Mouse (Mus musculus): ENCODE data around the gene Gm28230.

Gm28230 gene

GRCm38 (mm10) chr2:74722949-74723348 lies 3.6 kb upstream of the Gm28230 start:
- DNase-seq (ENCODE audit: low read depth, low spot score), result no peak

GRCm38 (mm10) chr2:74724244-74725015 lies 2.1 kb upstream of the Gm28230 start:
- DNase-seq (ENCODE audit: low read depth, low spot score), result no peak

GRCm38 (mm10) chr2:74725171-74725570 lies 1.4 kb upstream of the Gm28230 start:
- DNase-seq (ENCODE audit: low read depth, low spot score), result no peak

GRCm38 (mm10) chr2:74726973-74727639 lies 578 bp downstream of the Gm28230 start:
- no peak for DNase-seq (ENCODE audit: low read depth, low spot score)

- no peak for DNase-seq (ENCODE audit: low read depth, low spot score)
Measured at GRCm38 (mm10) chr2:74727640-74728302, 1.2 kb downstream of the Gm28230 start.

GRCm38 (mm10) chr2:74728303-74728680 lies 1.8 kb downstream of the Gm28230 start:
- no peak for DNase-seq (ENCODE audit: low read depth, low spot score)

GRCm38 (mm10) chr2:74730331-74730730 lies 3.8 kb downstream of the Gm28230 start:
- DNase-seq (ENCODE audit: low read depth, low spot score), result no peak

- no peak for DNase-seq (ENCODE audit: low read depth, low spot score)
Measured at GRCm38 (mm10) chr2:74731055-74731454, 4.5 kb downstream of the Gm28230 start.

GRCm38 (mm10) chr2:74731799-74732512 lies 5.4 kb downstream of the Gm28230 start:
- no peak for DNase-seq (ENCODE audit: low read depth, low spot score)

- no peak for DNase-seq (ENCODE audit: low read depth, low spot score)
Measured at GRCm38 (mm10) chr2:74732513-74733316, 6.2 kb downstream of the Gm28230 start.

GRCm38 (mm10) chr2:74733317-74733661 lies 6.8 kb downstream of the Gm28230 start:
- peak; percentile 87 for DNase-seq (ENCODE audit: low read depth, low spot score)

- DNase-seq (ENCODE audit: low read depth, low spot score), result no peak
Measured at GRCm38 (mm10) chr2:74733765-74734164, 7.2 kb downstream of the Gm28230 start.

- DNase-seq (ENCODE audit: low read depth, low spot score), result peak; percentile 91
Measured at GRCm38 (mm10) chr2:74734451-74734850, 7.9 kb downstream of the Gm28230 start.

GRCm38 (mm10) chr2:74734996-74735811 lies 8.7 kb downstream of the Gm28230 start:
- DNase-seq (ENCODE audit: low read depth, low spot score), result no peak

- DNase-seq (ENCODE audit: low read depth, low spot score), result no peak
Measured at GRCm38 (mm10) chr2:74735851-74736687, 9.5 kb downstream of the Gm28230 start.

- DNase-seq (ENCODE audit: low read depth, low spot score), result no peak
Measured at GRCm38 (mm10) chr2:74736688-74737577, 10.4 kb downstream of the Gm28230 start.

GRCm38 (mm10) chr2:74737578-74738070 lies 11.1 kb downstream of the Gm28230 start:
- no peak for DNase-seq (ENCODE audit: low read depth, low spot score)
